ENCODE assay signal across 12 mouse cellular contexts in the genomic region with DNA sequence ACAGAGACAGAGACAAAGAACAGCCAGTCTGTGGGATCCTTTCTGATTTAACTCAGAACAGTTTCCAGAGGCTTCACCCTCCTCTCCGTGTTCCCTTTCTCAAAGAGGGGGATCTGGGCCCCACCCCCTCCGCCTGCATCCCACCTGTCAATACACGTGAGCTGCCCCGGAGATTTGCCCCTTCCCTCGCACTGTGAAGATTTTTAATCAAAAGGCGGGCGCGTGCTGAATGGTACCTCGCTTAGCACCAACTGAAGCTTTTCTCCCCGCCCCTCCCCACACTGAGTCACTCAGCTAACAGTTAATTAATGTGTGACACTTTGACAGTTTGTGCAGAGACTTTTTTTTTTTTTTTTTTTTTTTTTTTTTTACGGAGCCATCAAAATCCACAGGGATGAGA. TPM values are rescaled to one million over a fixed set of nuclear protein-coding genes. Genes with fewer than 3 reads are reported as not detected.
DNase-seq lines count a peak whose midpoint lies in the region; ATAC-seq and TF ChIP-seq lines count a peak whose summit lies in the region.
"Had no signal": no experiment of that assay in that cellular context is flagged by ENCODE, and none has a peak within 500 bp of the region (broad histone marks: within the 10 kb centered on the region; RNA-seq: fewer than 3 reads in every experiment).

No protein-coding gene starts in this region.

- 0 out of 2 replicates have a peak, but pooled peaks cover 5% of the 10 kb centered on the region for H3K27me3 ChIP-seq in midbrain, embryonic 12.5 days
- no peaks in the 10 kb centered on the region; the same call in 1 of the 2 replicates for H3K27me3 ChIP-seq in midbrain, embryonic 11.5 days (ENCODE audit: control insufficient read depth, insufficient read depth, low read length)
- no peaks in the 10 kb centered on the region for H3K27me3 ChIP-seq in forebrain, embryonic 14.5 days (replicated peaks; ENCODE audit: control insufficient read depth, insufficient read depth, low read length)
- no peaks in the 10 kb centered on the region for H3K27me3 ChIP-seq in thymus, adult 2 months (ENCODE audit: control insufficient read depth, insufficient read depth, low read length)
- H3K27me3 ChIP-seq: stomach, embryonic 15.5 days had no signal

- peak; percentile 85 for DNase-seq in heart, adult 11 months
- no peak for DNase-seq in heart, postnatal 25 days (ENCODE audit: low spot score)
- no peak for DNase-seq in midbrain, embryonic 11.5 days (ENCODE audit: low spot score, missing footprints)
- peak; percentile 61 for DNase-seq in forebrain, embryonic 14.5 days (ENCODE audit: low spot score)
- peak; percentile 9 for DNase-seq in right cerebral cortex, postnatal 14 days
- DNase-seq in thymus, adult 2 months, result no peak
- no peak for DNase-seq in urinary bladder, postnatal 36 days (ENCODE audit: low spot score in 2 of 2)
- DNase-seq: liver, postnatal 0 days had no signal

- ATAC-seq in midbrain, embryonic 12.5 days (ENCODE audit: low FRiP score, low read depth), result peak; percentile 47; the same call in 1 of the 2 replicates
- no peak for ATAC-seq in midbrain, embryonic 11.5 days (ENCODE audit: low FRiP score)
- ATAC-seq in forebrain, embryonic 14.5 days, result no peak
- ATAC-seq: liver, postnatal 0 days had no signal

- H3K36me3 ChIP-seq in midbrain, embryonic 12.5 days, result no peaks in the 10 kb centered on the region
- no peaks in the 10 kb centered on the region for H3K36me3 ChIP-seq in midbrain, embryonic 11.5 days (ENCODE audit: control insufficient read depth, insufficient read depth, low read length)
- H3K36me3 ChIP-seq in forebrain, embryonic 14.5 days (ENCODE audit: control insufficient read depth, insufficient read depth, low read length), result no peaks in the 10 kb centered on the region
- no peaks in the 10 kb centered on the region for H3K36me3 ChIP-seq in thymus, adult 2 months (ENCODE audit: control insufficient read depth, insufficient read depth, low read length)
- H3K36me3 ChIP-seq: stomach, embryonic 15.5 days had no signal

- no peak for TF ChIP-seq POLR2A in thymus, adult 2 months (IDR thresholded peaks at IDR 0.05; ENCODE audit: control insufficient read depth, extremely low read depth, insufficient read depth, low read length, poor library complexity)

- no peak overlapping the region for H3K4me2 ChIP-seq in midbrain, embryonic 12.5 days (replicated peaks)
- H3K4me2 ChIP-seq in midbrain, embryonic 11.5 days, result no peak overlapping the region
- no peak overlapping the region for H3K4me2 ChIP-seq in forebrain, embryonic 14.5 days (ENCODE audit: low read length)
- H3K4me2 ChIP-seq: stomach, embryonic 15.5 days had no signal

- no peak for TF ChIP-seq CTCF in thymus, adult 2 months (IDR thresholded peaks at IDR 0.05; ENCODE audit: borderline replicate concordance, control insufficient read depth, extremely low read depth, insufficient read depth, low read length, poor library complexity)

- intact Hi-C loops in heart, postnatal 25 days (cut with DNase I), result no loop called here

- no peaks in the 10 kb centered on the region for H3K9me3 ChIP-seq in midbrain, embryonic 12.5 days
- H3K9me3 ChIP-seq in midbrain, embryonic 11.5 days (ENCODE audit: control insufficient read depth, low read length), result no peaks in the 10 kb centered on the region
- H3K9me3 ChIP-seq in forebrain, embryonic 14.5 days (replicated peaks; ENCODE audit: control insufficient read depth, low read length), result no peaks in the 10 kb centered on the region
- H3K9me3 ChIP-seq: stomach, embryonic 15.5 days had no signal

- no peak overlapping the region for H3K4me3 ChIP-seq in midbrain, embryonic 12.5 days
- H3K4me3 ChIP-seq in midbrain, embryonic 11.5 days (ENCODE audit: low read depth, low read length), result no peak overlapping the region
- H3K4me3 ChIP-seq in forebrain, embryonic 14.5 days (ENCODE audit: low read depth, low read length), result no peak overlapping the region
- H3K4me3 ChIP-seq in thymus, adult 2 months (ENCODE audit: control insufficient read depth, insufficient read depth, low read length), result no peak overlapping the region
- H3K4me3 ChIP-seq: stomach, embryonic 15.5 days had no signal

- no peak overlapping the region for H3K9ac ChIP-seq in midbrain, embryonic 12.5 days (replicated peaks)
- H3K9ac ChIP-seq in midbrain, embryonic 11.5 days (ENCODE audit: low read length), result no peak overlapping the region
- H3K9ac ChIP-seq in forebrain, embryonic 14.5 days (ENCODE audit: low read length), result no peak overlapping the region
- H3K9ac ChIP-seq: liver, postnatal 0 days; stomach, embryonic 15.5 days had no signal

- WGBS in midbrain, embryonic 12.5 days, result 33% methylated on average over 11 of the region's 11 CpGs
- WGBS in midbrain, embryonic 11.5 days, result 31% methylated on average over 11 of the region's 11 CpGs
- WGBS in forebrain, embryonic 14.5 days, result 18% methylated on average over 11 of the region's 11 CpGs
- 59% methylated on average over 11 of the region's 11 CpGs for WGBS in thymus, adult 2 months

- peaks cover 12% of the 10 kb centered on the region; the same call in 1 of the 2 replicates for H3K4me1 ChIP-seq in midbrain, embryonic 12.5 days
- H3K4me1 ChIP-seq in midbrain, embryonic 11.5 days (ENCODE audit: control insufficient read depth, insufficient read depth, low read length), result peaks cover 4% of the 10 kb centered on the region; the same call in 1 of the 2 replicates
- 0 out of 2 replicates have a peak, but pooled peaks cover 3% of the 10 kb centered on the region for H3K4me1 ChIP-seq in forebrain, embryonic 14.5 days (ENCODE audit: control insufficient read depth, insufficient read depth, low read length)
- H3K4me1 ChIP-seq in thymus, adult 2 months (replicated peaks; ENCODE audit: control insufficient read depth, insufficient read depth, low read length), result no peaks in the 10 kb centered on the region
- H3K4me1 ChIP-seq: stomach, embryonic 15.5 days had no signal

- H3K27ac ChIP-seq in midbrain, embryonic 12.5 days (replicated peaks), result no peak overlapping the region
- no peak overlapping the region for H3K27ac ChIP-seq in midbrain, embryonic 11.5 days (ENCODE audit: low read depth, low read length)
- no peak overlapping the region for H3K27ac ChIP-seq in forebrain, embryonic 14.5 days (ENCODE audit: low read depth, low read length)
- no peak overlapping the region for H3K27ac ChIP-seq in thymus, adult 2 months (ENCODE audit: control insufficient read depth, insufficient read depth, low read length)
- H3K27ac ChIP-seq: stomach, embryonic 15.5 days had no signal

RNA-seq across cellular contexts. Expression of gene Ankk1, which starts 40.7 kb away (rescaled TPM):
- not detected for total RNA-seq in heart, postnatal 25 days (2021)
- polyA plus RNA-seq in midbrain, embryonic 12.5 days (2016; fragmentation: Nextera tagmentation; extraction: Ambion mirVana), result not detected in 2 replicates
- not detected in 2 replicates for polyA plus RNA-seq in midbrain, embryonic 11.5 days (2014; fragmentation: Nextera tagmentation; extraction: Ambion mirVana)
- 0.14 TPM in 1 of 2 replicates, not detected in the other for polyA plus RNA-seq in forebrain, embryonic 14.5 days (2014; fragmentation: Nextera tagmentation; extraction: Ambion mirVana)
- polyA plus RNA-seq in thymus, adult 2 months (2012; rRNA removed), result 0.04 and 0.16 TPM in 2 replicates
- total RNA-seq: left cerebral cortex, postnatal 36 days had no signal
- polyA plus RNA-seq: embryonic facial prominence, embryonic 14.5 days; liver, postnatal 0 days had no signal

RNA-seq across cellular contexts. Expression of gene Drd2, which starts 45.7 kb away (rescaled TPM):
- 1 to 10 TPM; 1.0 to 1.4 TPM for total RNA-seq in heart, postnatal 25 days (2021)
- polyA plus RNA-seq in midbrain, embryonic 12.5 days (2016; fragmentation: Nextera tagmentation; extraction: Ambion mirVana), result 1.6 and 1.8 TPM in 2 replicates
- 0.56 and 0.62 TPM in 2 replicates for polyA plus RNA-seq in midbrain, embryonic 11.5 days (2014; fragmentation: Nextera tagmentation; extraction: Ambion mirVana)
- 1.3 and 1.4 TPM in 2 replicates for polyA plus RNA-seq in forebrain, embryonic 14.5 days (2014; fragmentation: Nextera tagmentation; extraction: Ambion mirVana)
- polyA plus RNA-seq in thymus, adult 2 months (2012; rRNA removed), result 0.08 and 0.40 TPM in 2 replicates
- polyA plus RNA-seq: liver, postnatal 0 days had no signal

Comparison
In these comparisons a context has a peak if more than half of its experiments do, and no peak if none do; other contexts are left out.
1. DNase-seq: peak in heart, adult 11 months (single experiment), forebrain, embryonic 14.5 days (single experiment) and right cerebral cortex, postnatal 14 days (single experiment); none in heart, postnatal 25 days (single experiment), midbrain, embryonic 11.5 days (single experiment), thymus, adult 2 months (single experiment) and urinary bladder, postnatal 36 days (0 of 2).